Mouse (Mus musculus) heart, embryonic 14.5 days (tissue): ENCODE results near the gene Plekhm2. TPM values are rescaled to one million over a fixed set of nuclear protein-coding genes. Genes with fewer than 3 reads are reported as not detected.

Source experiments
- ATAC-seq: fragments of 200-750 bp; cut with Nextera tagmentation; 2 replicates; pipeline ENCODE4 v1.8.0; 2017; ENCODE audit warnings: low read depth, moderate TSS enrichment; ENCODE audit not compliant: insufficient number of reproducible peaks, insufficient read depth, low FRiP score
- H3K27ac ChIP-seq, 2 experiments: fragments of 200-500 bp in 1 of 2; fragments of 300-500 bp in 1 of 2; sonication (generic) in 1 of 2; replicated peaks in 1 of 2; 2 replicates each; pipeline ENCODE4 v1.5.1; 2012 to 2014; ENCODE audit warnings: low read depth in 2 of 2, low read length in 2 of 2, control low read depth in 1 of 2, mild to moderate bottlenecking in 1 of 2, mixed read lengths in 1 of 2; ENCODE audit not compliant: control insufficient read depth in 1 of 2, insufficient read depth in 1 of 2
- H3K27me3 ChIP-seq: fragments of 300-500 bp; sonication (generic); 2 replicates; pipeline ENCODE4 v1.6.1; 2014; ENCODE audit warnings: mild to moderate bottlenecking, low read length, control low read depth; ENCODE audit not compliant: control insufficient read depth, insufficient read depth
- H3K36me3 ChIP-seq: fragments of 300-500 bp; sonication (generic); 2 replicates; pipeline ENCODE4 v1.6.1; 2014; ENCODE audit warnings: mild to moderate bottlenecking, control low read depth, low read length, mixed read lengths; ENCODE audit not compliant: control insufficient read depth, insufficient read depth
- H3K4me1 ChIP-seq, 2 experiments: fragments of 200-500 bp in 1 of 2; fragments of 300-500 bp in 1 of 2; sonication (generic) in 1 of 2; 2 replicates each; pipeline ENCODE4 v1.6.1; 2012 to 2014; ENCODE audit warnings: low read length in 2 of 2, control low read depth in 1 of 2, mixed read lengths in 1 of 2; ENCODE audit not compliant: control insufficient read depth in 2 of 2, insufficient read depth in 2 of 2
- H3K4me2 ChIP-seq: fragments of 300-500 bp; sonication (generic); 2 replicates; pipeline ENCODE4 v1.6.1; 2014; ENCODE audit warnings: mild to moderate bottlenecking, low read length
- H3K4me3 ChIP-seq, 2 experiments: fragments of 200-500 bp in 1 of 2; fragments of 300-500 bp in 1 of 2; sonication (generic) in 1 of 2; 2 replicates each; pipeline ENCODE4 v1.5.1; 2012 to 2014; ENCODE audit warnings: low read length in 2 of 2, mild to moderate bottlenecking in 2 of 2, control low read depth in 1 of 2, low read depth in 1 of 2, moderate library complexity in 1 of 2; ENCODE audit not compliant: control insufficient read depth in 1 of 2, insufficient read depth in 1 of 2
- H3K9ac ChIP-seq: fragments of 300-500 bp; sonication (generic); 2 replicates; pipeline ENCODE4 v1.6.1; 2014; ENCODE audit warnings: mild to moderate bottlenecking, low read length
- H3K9me3 ChIP-seq: fragments of 300-500 bp; sonication (generic); 2 replicates; pipeline ENCODE4 v1.6.1; 2016; ENCODE audit warnings: low read length, control low read depth; ENCODE audit not compliant: control insufficient read depth
- WGBS: fragments of 180-500 bp; shearing (Covaris S2); extraction: QIAGEN DNeasy Blood & Tissue Kit; methylation state at CpG from one replicate; pipeline ENCODE4 v1.1.7; 2014; 5-methylcytosine and 5-hydroxymethylcytosine counted together
- polyA plus RNA-seq: library from polyadenylated mRNA; unstranded; fragments of >200 nt; fragmentation: Nextera tagmentation; extraction: Ambion mirVana; gene quantifications from 2 replicates; pipeline ENCODE4 v1.2.1, GENCODE M21; 2014

Gene Plekhm2
- polyA plus RNA-seq, 1 experiment from 2014 or later: 7.8 TPM

- WGBS: 87% methylated on average over 11 of the region's 11 CpGs
- Histone ChIP-seq H3K4me2 (no peak overlapping the region), H3K27ac (peak overlapping the region in 1 of 2 experiments; percentile 65; a peak in 1 of 4 replicates), H3K4me1 (peaks cover 16 to 28% of the 10 kb centered on the region in 2 experiments), H3K36me3 (peaks cover 27% of the 10 kb centered on the region), H3K4me3 (no peak overlapping the region), H3K9me3 (no peaks in the 10 kb centered on the region), H3K9ac (0 out of 2 replicates have a peak overlapping the region, but pooled peaks have one; percentile 4), H3K27me3 (no peaks in the 10 kb centered on the region)
- no peak for ATAC-seq
These were observed 41.7 kb downstream of the Plekhm2 start for GRCm38 (mm10) chr4:141623037-141623436.

GRCm38 (mm10) chr4:141622580-141622979 is 42.1 kb downstream of the Plekhm2 start:
- Histone ChIP-seq H3K27ac (no peak overlapping the region), H3K4me1 (peaks cover 21 to 30% of the 10 kb centered on the region in 2 experiments), H3K4me3 (no peak overlapping the region), H3K9ac (no peak overlapping the region), H3K9me3 (no peaks in the 10 kb centered on the region), H3K27me3 (no peaks in the 10 kb centered on the region), H3K36me3 (peaks cover 22% of the 10 kb centered on the region), H3K4me2 (no peak overlapping the region)
- ATAC-seq: no peak
- WGBS: 83% methylated on average over 5 of the region's 5 CpGs

- Histone ChIP-seq H3K36me3 (peaks cover 18% of the 10 kb centered on the region), H3K27ac (no peak overlapping the region), H3K4me3 (no peak overlapping the region), H3K4me1 (peaks cover 23 to 29% of the 10 kb centered on the region in 2 experiments), H3K9me3 (no peaks in the 10 kb centered on the region), H3K4me2 (no peak overlapping the region), H3K27me3 (no peaks in the 10 kb centered on the region), H3K9ac (no peak overlapping the region)
- no peak for ATAC-seq
- 82% methylated on average over 8 of the region's 8 CpGs for WGBS
These were observed 42.6 kb downstream of the Plekhm2 start for GRCm38 (mm10) chr4:141622091-141622490.

- no peak overlapping the region for H3K27ac ChIP-seq
- H3K4me1 ChIP-seq: peaks cover 23 to 29% of the 10 kb centered on the region in 2 experiments
- no peaks in the 10 kb centered on the region for H3K27me3 ChIP-seq
- no peak for ATAC-seq
- peaks cover 11% of the 10 kb centered on the region for H3K36me3 ChIP-seq
- no peak overlapping the region for H3K4me3 ChIP-seq
- 75% methylated on average over 8 of the region's 8 CpGs for WGBS
- H3K9me3 ChIP-seq: no peaks in the 10 kb centered on the region
- H3K4me2 ChIP-seq: no peak overlapping the region
- H3K9ac ChIP-seq: no peak overlapping the region
These were observed 43.4 kb downstream of the Plekhm2 start for GRCm38 (mm10) chr4:141621297-141621696.

GRCm38 (mm10) chr4:141619299-141619883 is 45.3 kb downstream of the Plekhm2 start:
- 80% methylated on average over 9 of the region's 9 CpGs for WGBS
- H3K9ac ChIP-seq: no peak overlapping the region
- peaks cover 23 to 26% of the 10 kb centered on the region in 2 experiments for H3K4me1 ChIP-seq
- H3K27me3 ChIP-seq: no peaks in the 10 kb centered on the region
- H3K9me3 ChIP-seq: no peaks in the 10 kb centered on the region
- no peak overlapping the region for H3K4me2 ChIP-seq
- H3K4me3 ChIP-seq: no peak overlapping the region
- no peaks in the 10 kb centered on the region for H3K36me3 ChIP-seq
- ATAC-seq: no peak
- no peak overlapping the region for H3K27ac ChIP-seq

- WGBS: 24% methylated on average over 19 of the region's 20 CpGs
- peak within 1 kb of the TSS; percentile 31 to 32 for H3K4me3 ChIP-seq
- H3K9ac ChIP-seq: peak within 1 kb of the TSS; percentile 59
- no peak for ATAC-seq
- H3K9me3 ChIP-seq: no peaks in the 10 kb centered on the region
- H3K4me1 ChIP-seq: peaks cover 16 to 20% of the 10 kb centered on the region in 2 experiments
- H3K4me2 ChIP-seq: peak within 1 kb of the TSS; percentile 72
- H3K27ac ChIP-seq: no peak within 1 kb of the TSS
- no peaks in the 10 kb centered on the region for H3K27me3 ChIP-seq
- H3K36me3 ChIP-seq: no peaks in the 10 kb centered on the region
These were observed 46.0 kb downstream of the Plekhm2 start, which contains the start of gene Tmem82 for GRCm38 (mm10) chr4:141618565-141619243. Gene Tmem82, minus strand, starts transcription at chr4:141618633.

- ATAC-seq: no peak
- H3K27ac ChIP-seq: no peak overlapping the region
- peaks cover 9 to 13% of the 10 kb centered on the region in 2 experiments for H3K4me1 ChIP-seq
- H3K4me2 ChIP-seq: peak overlapping the region; percentile 72
- H3K9ac ChIP-seq: peak overlapping the region; percentile 59
- H3K9me3 ChIP-seq: no peaks in the 10 kb centered on the region
- WGBS: 12% methylated on average over 20 of the region's 22 CpGs
- H3K4me3 ChIP-seq: peak overlapping the region; percentile 31 to 32
- H3K27me3 ChIP-seq: no peaks in the 10 kb centered on the region
- no peaks in the 10 kb centered on the region for H3K36me3 ChIP-seq
These were observed 46.7 kb downstream of the Plekhm2 start for GRCm38 (mm10) chr4:141617863-141618564.
